Mouse (Mus musculus) retina, postnatal 1 day (tissue): ENCODE results near the gene Ptms.
A peak's percentile ranks its signal among the peaks of the same experiment; 100 is the strongest.
"Not testable (repeated sequence)": the region's sequence is repeated elsewhere in the genome, so short reads cannot be mapped to it uniquely, and the experiment has no call there.

Experiments
- DNase-seq: peaks from one replicate; pipeline ENCODE4 v3.0.0-alpha.2; 2012

Gene Ptms

DNA sequence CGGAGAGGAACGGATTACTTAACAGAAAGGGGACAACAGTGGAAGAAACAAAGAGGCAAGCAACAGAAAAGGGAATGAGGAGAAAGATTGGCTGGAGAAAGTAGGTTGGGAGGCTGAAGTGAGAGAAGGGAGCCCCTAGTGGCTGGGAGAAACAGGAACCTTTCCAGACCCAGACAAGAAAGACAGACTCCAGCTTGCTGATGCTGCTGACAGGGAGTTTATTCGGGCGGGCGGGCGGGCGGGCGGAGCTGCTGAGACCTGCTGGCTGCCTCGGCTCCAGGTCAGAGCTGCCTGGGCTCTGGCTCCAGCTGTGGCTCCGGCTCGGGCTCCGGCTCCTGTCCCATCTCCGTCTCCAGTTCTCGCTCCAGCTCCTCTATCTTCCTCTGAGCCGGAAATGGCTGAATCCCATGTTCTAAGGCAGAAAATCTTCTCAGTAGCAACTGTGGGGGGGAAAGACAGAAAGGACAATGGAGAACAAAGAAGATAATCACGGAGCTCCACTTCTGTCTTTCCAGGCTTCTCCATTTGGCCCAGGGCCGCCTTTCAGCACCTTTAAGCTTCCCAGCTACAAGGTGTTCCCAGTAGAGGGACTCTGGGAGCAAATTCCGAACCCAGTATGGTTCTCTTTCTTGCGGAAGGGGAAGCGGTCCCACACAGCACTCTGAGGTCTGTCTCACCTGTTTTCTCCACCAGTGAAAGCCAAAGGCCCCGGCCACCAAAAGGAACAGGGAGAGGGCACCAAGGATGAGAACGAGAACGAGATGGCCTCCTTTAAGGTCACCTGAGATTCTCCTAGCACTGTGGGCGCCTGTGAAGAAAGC, 15.5 kb downstream of the Ptms start:
- peak; percentile 95 for DNase-seq

DNA sequence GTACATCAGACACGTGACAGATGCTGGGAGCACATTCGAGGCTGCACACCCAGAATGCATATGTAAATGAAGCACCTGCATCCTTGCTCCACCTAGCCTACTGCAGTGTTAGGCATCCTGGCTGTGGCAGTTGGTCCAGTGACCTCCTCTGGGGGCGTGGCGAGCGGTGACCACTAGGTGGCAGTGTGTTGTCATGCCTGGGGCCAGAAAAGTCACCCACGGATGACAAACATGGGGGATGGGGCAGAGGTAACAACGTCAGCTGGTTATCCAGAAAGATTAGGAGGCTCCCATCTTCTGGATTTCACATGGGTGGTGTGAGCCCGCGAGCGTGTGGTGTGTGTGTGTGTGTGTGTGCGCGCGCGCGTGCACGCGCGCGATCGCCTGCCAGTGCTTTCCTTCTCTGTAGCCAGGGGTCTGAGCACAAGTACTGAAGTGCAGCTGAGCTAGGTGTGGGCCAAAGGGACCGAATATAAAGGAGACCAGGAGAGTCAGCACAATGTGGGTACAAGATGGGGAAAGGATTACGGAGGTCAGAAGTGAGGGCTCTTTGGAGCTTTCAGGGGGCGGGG, 16.2 kb downstream of the Ptms start:
- peak; percentile 96 for DNase-seq

DNA sequence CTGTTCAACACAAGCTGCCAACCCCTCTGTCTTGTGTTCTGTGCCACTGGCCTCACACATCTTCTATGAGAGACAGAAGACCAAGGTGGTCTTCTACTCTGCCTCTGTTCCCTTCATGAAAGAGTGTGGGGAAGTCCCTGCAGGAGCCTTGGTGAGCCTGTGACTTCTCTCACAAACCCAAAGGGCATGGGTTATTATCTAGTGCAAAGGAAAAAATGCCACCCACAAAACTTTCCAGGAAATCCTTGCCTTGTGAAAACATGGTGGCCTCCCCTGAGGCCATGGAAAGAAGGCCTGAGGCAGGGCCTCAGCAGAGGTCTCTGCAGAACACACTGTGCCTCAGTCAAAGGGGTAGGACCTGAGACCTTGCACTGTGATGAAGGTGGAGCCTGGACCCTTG, 18.1 kb downstream of the Ptms start:
- no peak for DNase-seq

DNA sequence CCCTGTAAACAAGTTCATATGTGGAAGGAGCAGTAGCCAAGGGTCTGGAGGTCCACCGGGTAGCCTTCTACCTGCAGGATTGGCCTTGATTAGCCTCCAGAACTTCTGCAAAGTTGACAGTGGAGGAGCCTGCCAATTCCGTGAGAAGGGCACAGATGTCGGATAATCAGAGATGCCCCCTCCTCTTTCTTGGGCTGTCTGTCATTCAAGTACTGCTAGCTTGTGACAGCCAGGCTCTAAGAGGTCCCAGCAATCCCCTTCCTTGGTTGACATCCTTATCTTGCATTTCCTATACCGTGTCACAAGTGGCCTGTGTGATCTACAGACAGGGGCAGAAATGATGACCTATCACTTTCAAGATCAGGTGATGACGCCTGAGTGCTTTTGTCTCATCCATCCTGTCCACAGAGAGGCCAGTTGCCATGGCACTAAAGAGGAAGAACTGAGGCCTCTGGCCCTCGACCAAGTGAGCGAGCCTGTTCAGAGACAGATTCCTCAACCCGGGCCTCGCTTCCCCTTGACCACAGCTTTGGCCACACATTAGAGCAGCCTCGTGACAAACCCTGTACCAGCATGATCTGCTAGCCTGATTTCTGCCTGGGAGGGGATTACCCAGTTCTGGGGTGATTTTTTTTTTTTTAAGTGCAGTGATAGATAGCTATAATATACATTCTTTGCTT, 19.0 kb downstream of the Ptms start:
- peak; percentile 38 for DNase-seq

DNA sequence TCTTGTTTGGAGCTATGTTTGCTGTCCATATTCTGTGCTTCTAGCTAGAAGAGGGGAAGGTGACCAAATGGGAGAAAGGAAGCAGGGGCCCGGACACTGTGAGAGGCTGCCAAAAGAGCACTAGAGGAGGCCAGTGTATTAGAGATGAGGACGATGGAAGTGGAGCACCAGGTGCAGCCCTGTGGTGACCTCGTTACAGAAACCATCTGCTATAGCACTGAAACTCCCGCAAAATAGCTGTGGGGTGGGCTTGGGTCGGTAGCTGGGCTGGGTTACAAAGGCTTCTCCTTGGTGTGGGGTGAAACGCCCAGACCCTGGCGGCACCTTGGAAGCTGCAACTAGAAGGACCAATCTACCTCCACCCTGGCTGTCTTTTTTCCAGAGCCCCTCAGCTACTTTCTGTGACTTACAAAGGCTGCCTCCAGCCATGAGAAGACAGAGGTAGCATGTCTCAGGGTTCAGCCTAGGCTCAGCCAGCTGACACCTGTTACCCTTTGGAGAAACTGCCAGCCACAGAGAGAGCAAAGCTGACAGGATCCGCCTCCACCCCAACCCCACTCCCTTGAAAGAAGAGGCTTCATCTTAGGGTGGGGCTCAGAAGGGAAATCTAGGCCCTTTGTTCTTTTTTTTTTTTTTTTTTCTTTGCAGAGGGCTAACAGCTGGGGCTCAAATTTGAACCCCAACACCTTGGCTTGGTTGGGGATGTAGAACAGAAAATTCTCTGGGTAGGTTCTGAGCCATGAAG, 19.7 kb downstream of the Ptms start:
- peak; percentile 64 for DNase-seq

DNA sequence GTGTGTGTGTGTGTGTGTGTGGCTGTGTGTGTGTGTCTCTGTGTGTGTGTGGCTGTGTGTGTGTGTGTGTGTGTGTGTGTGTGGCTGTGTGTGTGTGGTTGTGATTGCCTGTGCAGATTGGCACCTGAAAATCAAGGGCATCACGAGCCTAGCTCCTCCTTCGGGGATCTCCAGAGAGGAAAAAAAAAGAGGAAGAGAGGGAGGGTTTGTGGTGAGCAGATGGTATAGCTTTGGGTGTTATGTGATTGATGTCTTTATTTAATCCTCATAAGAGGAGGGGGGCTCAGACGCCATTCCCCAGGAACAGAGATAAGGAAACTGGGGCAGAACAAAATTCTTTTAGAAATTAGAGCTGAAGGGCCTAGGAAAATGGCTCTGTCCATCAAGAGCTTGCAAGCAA, 21.5 kb downstream of the Ptms start:
- peak; percentile 71 for DNase-seq

DNA sequence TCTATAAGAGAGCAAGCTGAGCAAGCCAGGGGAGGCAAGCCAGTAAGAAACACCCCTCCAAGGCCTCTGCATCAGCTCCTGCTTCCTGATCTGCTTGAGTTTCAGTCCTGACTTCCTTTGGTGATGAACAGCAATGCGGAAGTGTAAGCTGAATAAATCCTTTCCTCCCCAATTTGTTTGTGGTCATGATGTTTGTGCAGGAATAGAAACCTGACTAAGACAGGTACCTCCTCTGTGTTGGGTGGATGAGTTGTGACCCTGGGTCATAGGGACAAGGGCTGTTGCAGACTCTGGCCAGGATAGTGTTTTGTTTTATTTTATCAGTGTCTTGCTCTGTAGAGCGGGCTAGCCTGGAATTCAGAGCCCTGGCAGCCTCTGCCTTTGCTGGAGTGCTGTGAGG, 25.8 kb downstream of the Ptms start:
- DNase-seq, result not testable (repeated sequence)

DNA sequence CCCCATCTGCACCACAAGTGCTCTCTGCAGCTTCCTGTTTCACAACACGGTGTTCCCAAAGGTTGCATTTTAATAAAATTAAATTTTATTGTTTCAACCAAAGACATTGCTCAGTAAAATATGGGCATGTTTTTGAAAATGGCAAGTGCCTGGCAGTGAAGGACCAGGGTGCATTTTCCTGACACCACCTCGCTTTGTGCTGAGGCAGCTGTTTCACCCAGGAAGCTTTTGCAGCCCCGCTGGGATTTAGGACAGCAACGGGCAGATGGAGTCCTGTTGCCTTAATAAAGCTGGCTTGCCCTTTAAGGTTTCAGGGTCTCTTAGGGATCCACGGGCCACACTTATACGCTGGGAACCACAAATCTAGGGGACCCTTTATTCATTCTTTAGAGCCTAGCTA, 28.9 kb downstream of the Ptms start:
- DNase-seq, result no peak

DNA sequence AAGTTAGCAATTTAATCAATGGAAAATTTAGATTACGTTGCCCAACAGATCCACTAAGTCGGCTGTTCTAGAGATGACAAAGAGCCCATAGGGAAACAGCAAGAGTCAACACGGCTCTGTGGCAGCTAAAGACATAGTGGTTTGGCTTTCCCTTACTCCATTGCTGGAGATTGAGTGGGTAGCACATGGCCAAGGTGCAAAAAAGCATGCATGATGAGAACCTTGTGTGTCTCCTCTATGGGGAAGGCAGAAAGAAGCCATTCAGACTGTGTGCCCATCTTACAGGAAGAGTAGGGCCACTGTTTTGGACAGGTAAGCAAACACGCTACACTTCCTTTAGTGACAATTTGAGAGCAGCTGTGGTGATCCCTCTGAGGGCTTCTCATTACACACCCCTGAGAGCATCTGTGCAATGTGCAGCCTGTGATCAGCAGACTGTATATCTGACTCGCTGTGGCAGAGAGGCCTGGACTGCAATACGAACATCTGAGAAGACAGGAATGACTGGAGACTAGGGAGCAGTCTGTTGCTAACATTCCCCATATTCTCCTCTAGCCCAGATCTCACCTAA, 31.3 kb downstream of the Ptms start:
- no peak for DNase-seq

DNA sequence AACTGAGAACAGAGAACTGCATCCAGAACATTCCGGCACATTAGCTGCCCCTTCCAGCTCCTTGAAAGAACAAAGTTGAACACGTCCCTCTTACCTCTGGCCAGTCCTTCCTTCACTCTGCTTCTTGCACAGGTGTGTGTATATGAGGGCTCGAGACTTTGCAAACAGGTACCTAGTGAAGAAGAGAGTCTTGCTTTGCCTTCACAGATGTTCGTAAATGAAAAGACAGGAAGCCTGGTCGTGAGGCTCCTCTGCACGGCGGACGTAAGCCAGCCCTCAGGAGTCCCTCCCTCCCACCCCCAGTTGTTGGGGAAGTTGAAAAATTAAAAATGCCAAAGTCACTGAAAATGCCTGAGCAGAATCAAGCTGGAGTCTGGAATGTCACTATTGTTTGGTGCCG, 31.9 kb downstream of the Ptms start, which contains the start of gene Cd4:
Gene Cd4 (minus strand): TSS at position 236 of the 400 bp plus-strand sequence.
- DNase-seq, result no peak

DNA sequence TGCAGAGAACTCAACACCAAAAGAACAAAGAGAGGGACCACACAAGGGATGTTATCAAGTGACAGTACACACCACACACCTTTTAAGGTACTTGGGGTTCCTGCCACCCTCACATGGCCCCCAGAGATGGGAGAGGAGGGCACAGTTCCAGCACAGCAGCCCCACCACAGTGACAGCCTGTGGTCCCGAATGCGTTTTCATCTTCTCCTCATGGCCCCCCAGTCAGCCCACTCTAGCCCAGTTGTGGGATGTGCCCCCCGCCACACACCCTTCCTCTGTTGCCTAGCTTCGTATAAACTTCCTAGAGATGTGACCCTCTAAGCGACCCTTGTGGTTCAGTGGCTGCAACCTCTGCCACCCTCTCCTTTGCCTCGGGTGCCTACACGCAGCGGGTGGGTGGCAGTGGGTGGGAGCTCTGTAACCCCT, 33.9 kb downstream of the Ptms start:
- no peak for DNase-seq

DNA sequence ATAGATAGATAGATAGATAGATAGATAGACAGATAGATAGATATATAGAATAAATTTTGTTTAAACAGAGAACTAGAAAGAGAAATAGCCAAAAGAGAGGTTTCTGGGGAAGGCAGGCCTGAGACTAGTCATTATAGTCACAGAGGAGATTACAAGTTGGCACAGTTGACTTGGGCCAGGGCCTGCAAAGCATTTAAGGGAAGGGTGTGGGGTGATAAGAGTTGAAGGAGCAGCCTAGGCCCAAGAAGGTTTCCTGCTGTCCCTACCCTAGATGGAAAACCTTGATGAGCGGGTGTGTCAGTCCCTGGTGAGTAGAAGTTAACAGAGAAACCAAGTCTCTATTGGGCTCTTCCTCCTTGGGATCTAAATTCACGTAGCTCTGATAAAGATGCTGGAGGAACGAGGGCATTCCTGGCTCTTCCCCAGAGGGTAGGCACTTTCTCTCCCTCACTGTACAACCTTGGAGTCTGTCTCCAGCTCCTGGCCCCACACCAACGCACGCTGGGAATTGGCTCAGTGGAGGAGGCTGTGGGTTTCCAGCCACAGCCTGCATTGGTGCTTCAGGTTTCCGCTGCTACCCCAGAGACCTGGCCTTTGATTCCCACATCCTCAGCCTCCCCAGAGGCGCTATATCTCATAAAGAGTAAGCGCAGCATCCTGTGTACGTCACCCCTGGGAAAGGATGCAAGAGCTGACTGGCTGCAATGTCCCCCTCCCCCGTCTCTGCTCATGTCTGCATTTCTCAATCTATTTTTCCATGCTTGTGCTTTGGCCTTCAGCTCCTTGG, 35.0 kb downstream of the Ptms start:
- DNase-seq, result no peak

DNA sequence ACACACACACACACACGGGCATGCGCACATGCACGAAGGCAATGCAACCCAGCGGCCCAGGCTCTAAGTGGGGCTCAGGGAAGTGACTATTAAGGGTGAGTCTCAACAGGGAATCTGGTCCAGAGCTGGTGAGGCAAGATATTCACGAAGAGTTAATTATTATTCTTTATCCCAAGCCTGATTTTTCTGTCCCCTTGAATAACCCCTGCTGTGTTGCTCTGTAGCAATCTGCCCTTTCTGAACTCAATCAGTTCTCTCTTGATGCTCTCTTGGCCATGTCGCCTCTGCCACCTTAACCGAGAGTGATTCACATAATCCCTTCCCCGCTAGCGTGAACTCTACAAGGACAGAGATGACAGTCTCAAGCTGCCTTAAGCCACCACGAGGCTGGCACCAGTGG, 36.6 kb downstream of the Ptms start:
- DNase-seq, result no peak

DNA sequence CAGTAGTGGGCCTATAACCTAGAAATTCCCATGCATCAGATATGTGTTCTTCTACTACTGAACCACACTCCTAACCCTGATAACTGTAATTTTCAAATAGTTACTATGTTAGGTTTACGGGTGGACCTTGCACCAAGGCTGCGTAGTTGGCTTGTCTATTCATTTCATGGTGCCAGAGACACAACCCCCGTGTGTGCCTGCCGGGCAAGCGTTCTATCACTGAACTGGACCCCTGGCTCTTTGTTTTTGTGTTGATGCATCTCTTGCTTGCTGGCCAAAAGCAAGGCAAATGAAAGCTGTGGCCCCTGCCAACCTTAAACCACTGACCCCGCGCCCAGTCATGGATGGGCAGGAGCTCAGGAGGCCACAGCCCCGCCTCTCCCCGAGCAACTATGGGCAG, 38.1 kb downstream of the Ptms start:
- DNase-seq, result no peak

DNA sequence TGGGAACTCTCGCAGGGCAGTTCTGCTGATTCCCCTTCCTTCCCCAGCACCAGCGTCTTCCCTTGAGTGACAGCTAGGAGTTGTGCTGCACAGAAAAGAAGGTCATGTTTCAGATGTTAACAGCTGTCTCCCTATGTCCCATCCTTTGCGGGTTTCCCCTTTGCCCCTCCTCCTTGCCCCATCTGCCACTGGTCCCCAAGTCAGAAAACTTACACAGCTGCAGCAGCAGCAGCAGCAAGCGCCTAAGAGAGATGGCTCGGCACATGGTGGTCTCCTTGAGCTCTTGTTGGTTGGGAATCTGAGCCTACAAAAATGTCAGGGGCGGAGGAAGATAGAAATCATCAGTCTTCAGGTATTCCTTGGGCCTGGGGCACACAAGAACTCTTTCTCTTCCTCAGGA, 40.5 kb downstream of the Ptms start:
- no peak for DNase-seq

DNA sequence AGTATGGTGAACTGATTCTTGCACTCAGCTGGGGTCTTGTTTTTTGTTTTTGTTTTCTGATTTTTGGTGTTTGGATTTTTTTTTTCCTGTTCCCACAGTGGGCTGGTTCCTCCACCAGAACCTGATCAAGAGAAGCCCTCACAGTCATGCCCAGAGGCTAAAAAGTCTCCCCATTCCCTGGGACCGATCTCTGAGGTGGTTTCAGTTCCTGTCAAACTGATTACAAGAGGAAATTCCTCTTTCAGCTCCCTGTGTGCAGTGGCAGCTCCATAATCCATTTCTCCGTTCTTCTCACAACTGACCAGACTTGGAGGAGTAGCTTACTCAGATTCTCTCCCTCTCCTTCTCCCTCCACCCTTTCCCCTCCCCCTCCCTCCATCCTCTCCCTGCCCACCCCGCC, 45.6 kb downstream of the Ptms start:
- DNase-seq, result no peak

DNA sequence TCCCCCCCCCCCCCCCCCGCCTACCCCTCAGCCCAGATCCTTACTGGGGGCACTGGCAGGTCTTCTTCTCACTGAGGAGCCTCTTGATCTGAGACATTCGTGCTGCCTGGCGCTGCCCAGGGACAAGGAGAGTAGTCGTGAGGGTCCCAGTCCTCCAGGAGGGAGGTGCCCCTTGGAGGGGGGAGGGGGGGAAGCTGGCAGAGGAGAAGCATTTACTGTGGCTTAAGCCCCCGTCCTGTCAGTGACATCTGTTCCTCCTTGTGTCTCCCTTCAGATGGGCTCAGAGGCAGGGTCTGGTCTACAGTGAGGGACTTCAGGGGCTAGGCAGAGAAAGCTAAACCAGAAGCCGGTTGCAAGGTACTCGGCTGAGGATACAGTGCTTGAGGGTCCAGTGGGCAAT, 53.3 kb downstream of the Ptms start:
- peak; percentile 65 for DNase-seq

DNA sequence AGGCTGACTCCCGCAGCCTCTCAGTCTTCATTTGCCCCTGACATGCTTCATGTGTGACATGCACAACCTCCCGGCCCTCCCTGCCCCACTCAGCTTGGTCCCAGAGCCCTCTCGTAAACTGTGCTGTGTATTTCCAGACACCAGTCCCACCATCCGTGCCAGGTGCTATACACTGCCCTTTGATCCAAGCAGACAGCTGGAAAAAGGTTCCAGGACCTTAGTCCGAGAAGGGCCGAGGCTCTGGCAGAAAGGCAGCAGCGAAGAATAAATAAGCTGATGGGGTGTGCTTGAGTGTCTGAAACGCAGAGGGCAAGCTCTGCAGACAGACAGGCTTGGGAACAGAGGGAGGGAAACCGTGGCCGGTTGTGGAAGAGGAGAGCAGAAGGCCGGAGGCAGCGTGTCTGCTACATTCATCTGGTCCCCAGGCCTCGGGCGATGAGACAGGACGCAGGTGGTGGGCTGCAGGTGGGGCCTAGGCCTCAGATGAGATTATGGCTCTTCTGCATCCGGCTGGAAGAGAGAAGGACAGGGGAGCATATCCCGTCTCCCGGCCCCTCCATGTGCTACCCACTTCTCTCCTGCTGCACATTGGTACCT, 54.0 kb downstream of the Ptms start:
- DNase-seq, result no peak
